Mouse (Mus musculus) erythroblast, embryonic 14.5 days (primary cell): Measurements from ENCODE around the gene Ap1b1.

Experiments used
- GATA1 ChIP-seq: IDR thresholded peaks from 2 replicates; pipeline ENCODE4 v1.6.1; 2012; ENCODE audit warnings: low read length, inconsistent platforms, mixed read lengths
- TAL1 ChIP-seq: IDR thresholded peaks from 3 replicates; pipeline ENCODE4 v1.6.1; 2012; ENCODE audit warnings: low read length, inconsistent platforms, mixed read lengths

GRCm38 (mm10) chr11:5028228-5028627, 41.6 kb downstream of the Ap1b1 start:
- TF ChIP-seq GATA1, result no peak
- TF ChIP-seq TAL1, result no peak
